Mouse (Mus musculus) E14TG2a.4 (cell line): ENCODE results near the gene Pigo.
A peak's percentile ranks its signal among the peaks of the same experiment; 100 is the strongest.

Source experiments
- H3K27me3 ChIP-seq: 2 replicates; pipeline ENCODE4 v1.6.1; 2014; ENCODE audit warnings: low read length, control low read depth; ENCODE audit not compliant: insufficient read depth
- H3K36me3 ChIP-seq: 2 replicates; pipeline ENCODE4 v1.6.1; 2014; ENCODE audit warnings: low read length, control low read depth; ENCODE audit not compliant: insufficient read depth
- H3K4me1 ChIP-seq: replicated peaks from 2 replicates; pipeline ENCODE4 v1.6.1; 2014; ENCODE audit warnings: low read depth, low read length, control low read depth
- H3K4me3 ChIP-seq: replicated peaks from 2 replicates; pipeline ENCODE4 v1.5.1; 2014; ENCODE audit warnings: mild to moderate bottlenecking, low read length
- H3K9me3 ChIP-seq: 2 replicates; pipeline ENCODE4 v1.6.1; 2014; ENCODE audit warnings: low read length, control low read depth
- CTCF ChIP-seq: conservative IDR thresholded peaks from 2 replicates; pipeline ENCODE4 v1.5.1; 2014; ENCODE audit warnings: low read length
- NANOG ChIP-seq: IDR thresholded peaks from 2 replicates; pipeline ENCODE4 v1.6.1; 2014; ENCODE audit warnings: borderline replicate concordance, low read length, mixed read lengths
- POU5F1 ChIP-seq: IDR thresholded peaks from 2 replicates; pipeline ENCODE4 v1.6.1; 2014; ENCODE audit warnings: low read length, borderline replicate concordance

Gene Pigo

GRCm38 (mm10) chr4:43052627-43053026 is 27.0 kb upstream of the Pigo start:
- H3K4me1 ChIP-seq: peaks cover 9% of the 10 kb centered on the region
- H3K4me3 ChIP-seq: peak overlapping the region; percentile 23; the same call in 1 of the 2 replicates
- no peaks in the 10 kb centered on the region for H3K9me3 ChIP-seq
- no peaks in the 10 kb centered on the region for H3K36me3 ChIP-seq
- TF ChIP-seq CTCF (peak; percentile 56), POU5F1 (no peak)
- H3K27me3 ChIP-seq: peaks cover 4% of the 10 kb centered on the region

GRCm38 (mm10) chr4:43047231-43047630 is 21.6 kb upstream of the Pigo start:
- Histone ChIP-seq H3K4me1 (peaks cover 40% of the 10 kb centered on the region), H3K4me3 (no peak overlapping the region), H3K9me3 (no peaks in the 10 kb centered on the region), H3K27me3 (0 out of 2 replicates have a peak, but pooled peaks cover 2% of the 10 kb centered on the region), H3K36me3 (no peaks in the 10 kb centered on the region)
- TF ChIP-seq CTCF (peak; percentile 90), NANOG (no peak)

DNA sequence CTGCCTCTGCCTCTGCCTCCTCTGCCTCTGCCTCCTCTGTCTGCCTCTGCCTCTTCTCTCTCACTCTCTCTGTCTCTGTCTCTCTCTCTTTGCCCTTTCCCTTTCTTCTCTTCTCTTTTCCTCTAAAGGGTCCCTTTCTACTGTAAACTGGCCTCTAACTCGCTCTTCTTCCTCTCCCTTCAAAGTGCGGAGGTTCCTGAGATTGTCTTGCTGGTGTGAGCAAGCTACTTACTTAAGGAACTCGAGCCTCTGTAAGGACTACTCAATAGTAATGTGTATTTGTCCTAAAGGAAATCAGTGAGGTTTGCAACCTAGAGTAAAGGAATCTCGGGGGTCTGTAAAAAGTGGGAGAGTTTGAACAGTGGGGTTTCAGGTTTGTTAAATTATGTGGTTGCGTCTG is 21.0 kb upstream of the Pigo start:
- Histone ChIP-seq H3K36me3 (no peaks in the 10 kb centered on the region), H3K4me1 (peaks cover 35% of the 10 kb centered on the region), H3K9me3 (no peaks in the 10 kb centered on the region), H3K27me3 (0 out of 2 replicates have a peak, but pooled peaks cover 2% of the 10 kb centered on the region), H3K4me3 (peak overlapping the region; percentile 86; the same call in 1 of the 2 replicates)
- no peak for TF ChIP-seq CTCF

GRCm38 (mm10) chr4:43045659-43046302 is 20.2 kb upstream of the Pigo start, which contains the start of gene Fam214b:
Gene Fam214b (minus strand): TSS chr4:43046220.
- Histone ChIP-seq H3K4me1 (peaks cover 41% of the 10 kb centered on the region), H3K4me3 (peak within 1 kb of the TSS; percentile 86), H3K27me3 (0 out of 2 replicates have a peak, but pooled peaks cover 2% of the 10 kb centered on the region), H3K9me3 (no peaks in the 10 kb centered on the region), H3K36me3 (no peaks in the 10 kb centered on the region)
- no peak for TF ChIP-seq POU5F1
- no peak for TF ChIP-seq NANOG
- no peak for TF ChIP-seq CTCF

GRCm38 (mm10) chr4:43045285-43045658 is 19.7 kb upstream of the Pigo start:
- Histone ChIP-seq H3K36me3 (no peaks in the 10 kb centered on the region), H3K4me1 (peaks cover 45% of the 10 kb centered on the region), H3K27me3 (0 out of 2 replicates have a peak, but pooled peaks cover 2% of the 10 kb centered on the region), H3K4me3 (peak overlapping the region; percentile 86), H3K9me3 (no peaks in the 10 kb centered on the region)
- TF ChIP-seq CTCF: no peak
- TF ChIP-seq POU5F1: no peak
- no peak for TF ChIP-seq NANOG

- no peak for TF ChIP-seq POU5F1
- no peak for TF ChIP-seq CTCF
- Histone ChIP-seq H3K27me3 (0 out of 2 replicates have a peak, but pooled peaks cover 2% of the 10 kb centered on the region), H3K4me1 (peaks cover 48% of the 10 kb centered on the region), H3K36me3 (no peaks in the 10 kb centered on the region), H3K4me3 (peak overlapping the region; percentile 86), H3K9me3 (no peaks in the 10 kb centered on the region)
Observed at GRCm38 (mm10) chr4:43044673-43045072, 19.1 kb upstream of the Pigo start.

DNA sequence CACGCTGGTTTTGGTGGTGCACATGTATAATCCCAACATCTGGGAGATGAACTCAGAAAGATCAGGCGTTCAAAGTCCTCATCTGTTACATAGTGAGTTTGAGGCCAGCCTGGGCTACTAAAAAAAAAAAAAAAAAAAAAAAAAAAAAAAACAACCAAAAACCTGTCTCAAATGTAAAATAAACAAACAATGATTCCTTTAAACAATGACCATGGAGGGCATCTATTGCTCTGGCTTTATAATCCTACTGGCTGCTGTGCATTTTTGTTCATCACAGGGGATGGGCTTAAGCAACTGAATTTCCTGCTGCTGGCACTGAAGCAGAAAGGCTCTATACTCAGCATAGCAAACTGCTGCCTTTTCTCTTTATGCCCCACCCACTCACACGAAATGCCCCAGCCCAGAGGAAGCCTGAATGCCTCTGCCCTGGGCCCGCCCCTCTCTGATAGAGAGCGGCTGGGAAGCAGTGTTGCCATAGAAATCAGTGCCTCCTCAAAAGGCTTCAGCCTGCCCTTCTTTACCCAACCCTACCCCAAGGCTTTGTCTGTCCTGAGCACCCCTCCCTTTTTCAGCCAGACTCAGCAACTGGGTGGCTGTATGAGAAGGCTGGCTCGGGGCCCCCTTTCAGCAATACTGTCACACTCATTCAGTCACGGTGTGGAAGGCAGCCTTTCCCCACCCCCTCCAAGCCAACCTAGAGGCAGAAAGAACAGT is 18.2 kb upstream of the Pigo start:
- Histone ChIP-seq H3K9me3 (no peaks in the 10 kb centered on the region), H3K4me1 (peaks cover 57% of the 10 kb centered on the region), H3K27me3 (peaks cover 5% of the 10 kb centered on the region; the same call in 1 of the 2 replicates), H3K36me3 (no peaks in the 10 kb centered on the region), H3K4me3 (peak overlapping the region; percentile 86)
- no peak for TF ChIP-seq POU5F1
- no peak for TF ChIP-seq CTCF
- TF ChIP-seq NANOG: no peak

DNA sequence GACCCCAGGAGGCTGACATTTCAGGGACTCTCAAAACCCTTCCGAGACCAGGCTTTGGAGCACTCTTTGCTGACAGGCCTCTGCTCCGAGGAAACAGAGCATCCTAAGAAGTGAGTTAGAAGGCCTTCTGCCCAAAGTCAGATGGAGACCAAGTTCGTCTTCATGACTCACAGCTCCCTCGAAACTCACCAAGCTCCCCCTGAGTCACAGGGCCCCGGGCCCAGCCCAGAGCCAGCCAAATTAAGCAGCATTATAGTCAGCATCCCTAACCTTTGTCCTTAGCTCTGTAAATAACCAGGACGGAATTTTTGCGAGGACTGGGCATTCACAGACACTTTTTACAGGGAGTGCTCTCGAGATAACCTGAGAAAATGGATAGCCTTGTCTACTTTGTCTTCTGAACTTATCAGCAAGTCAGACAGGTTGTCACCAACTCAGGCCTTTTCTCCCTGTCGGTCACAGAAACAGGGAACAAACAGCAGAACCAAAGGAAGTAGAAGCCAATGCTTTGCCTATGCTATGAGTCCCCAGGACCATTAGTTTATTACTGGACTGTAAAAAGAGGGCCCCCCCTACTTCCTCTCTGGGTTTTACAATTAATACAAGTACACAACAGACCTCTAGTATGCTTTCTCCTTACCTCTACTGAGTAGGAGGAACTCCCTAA is 15.4 kb upstream of the Pigo start:
- Histone ChIP-seq H3K4me3 (no peak overlapping the region; the same call in 1 of the 2 replicates), H3K4me1 (peaks cover 58% of the 10 kb centered on the region), H3K36me3 (peaks cover 7% of the 10 kb centered on the region), H3K9me3 (no peaks in the 10 kb centered on the region), H3K27me3 (peaks cover 5% of the 10 kb centered on the region; the same call in 1 of the 2 replicates)
- no peak for TF ChIP-seq POU5F1
- TF ChIP-seq NANOG: no peak
- no peak for TF ChIP-seq CTCF
